Mouse (Mus musculus) megakaryocyte-erythroid progenitor cell, adult 5-6 weeks (primary cell): ENCODE data around the gene Glg1. TPM values are rescaled to one million over a fixed set of nuclear protein-coding genes. Genes with fewer than 3 reads are reported as not detected.
A peak's percentile ranks its signal among the peaks of the same experiment; 100 is the strongest.

Experiments used
- ATAC-seq: replicated peaks from 2 replicates; pipeline ENCODE4 v1.8.0; 2016; ENCODE audit warnings: mild to moderate bottlenecking, inconsistent platforms; ENCODE audit not compliant: severe bottlenecking, poor library complexity, low FRiP score, low TSS enrichment
- total RNA-seq, 2 experiments: library from RNA; stranded (forward) in 1 of 2; stranded (reverse) in 1 of 2; fragments of 200-1000, 215-1000 nt in 1 of 2; fragments of >200 nt in 1 of 2; fragmentation: Nextera tagmentation in 1 of 2; gene quantifications; 2 replicates each; pipeline ENCODE4 v1.2.3; 2014 to 2017

Glg1 gene
- total RNA-seq, 2 experiments from 2014 or later = 24.8 to 43.2 TPM

DNA sequence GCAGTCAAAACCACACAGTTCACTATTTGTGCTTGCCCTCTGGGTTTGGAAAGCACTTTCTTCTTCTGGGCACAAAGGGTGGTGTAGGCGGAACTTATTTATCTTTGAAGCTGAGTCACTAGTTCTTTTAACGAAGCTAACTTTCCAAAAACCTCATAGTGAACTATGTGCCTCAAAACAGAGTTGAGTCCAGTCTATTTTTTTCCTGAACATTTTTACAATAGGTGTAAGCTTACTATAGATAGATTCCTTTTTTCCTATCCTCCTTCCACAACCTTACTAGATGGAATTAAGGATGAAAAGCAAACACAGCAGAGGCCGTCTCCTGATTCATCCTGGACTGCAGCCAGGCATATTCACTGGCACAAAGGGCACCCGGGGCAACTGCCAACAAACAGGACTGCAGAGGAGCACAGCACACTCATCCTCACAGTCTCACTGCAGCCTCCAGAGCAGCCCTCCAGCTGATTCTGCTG is 73.5 kb downstream of the Glg1 start:
- no peak for ATAC-seq

DNA sequence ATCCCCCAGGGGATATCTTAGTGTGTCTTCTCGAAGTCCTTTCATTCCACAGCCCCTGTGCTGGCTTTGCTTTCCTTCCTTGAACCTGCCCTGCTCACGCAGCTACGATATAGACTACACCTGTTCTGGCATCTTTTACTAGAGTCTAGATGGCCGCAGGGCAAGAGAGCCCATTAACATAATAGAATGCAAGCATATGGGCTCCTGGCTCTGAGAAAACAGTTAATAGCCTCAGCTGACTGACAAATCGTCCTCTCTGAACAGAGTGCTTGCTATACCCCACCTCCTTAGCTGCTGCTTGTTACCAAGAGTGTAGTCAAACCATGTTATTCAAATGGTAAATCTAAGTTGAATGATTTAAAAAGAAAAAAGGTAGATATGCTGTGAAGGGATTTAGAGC is 87.4 kb downstream of the Glg1 start:
- ATAC-seq = no peak

DNA sequence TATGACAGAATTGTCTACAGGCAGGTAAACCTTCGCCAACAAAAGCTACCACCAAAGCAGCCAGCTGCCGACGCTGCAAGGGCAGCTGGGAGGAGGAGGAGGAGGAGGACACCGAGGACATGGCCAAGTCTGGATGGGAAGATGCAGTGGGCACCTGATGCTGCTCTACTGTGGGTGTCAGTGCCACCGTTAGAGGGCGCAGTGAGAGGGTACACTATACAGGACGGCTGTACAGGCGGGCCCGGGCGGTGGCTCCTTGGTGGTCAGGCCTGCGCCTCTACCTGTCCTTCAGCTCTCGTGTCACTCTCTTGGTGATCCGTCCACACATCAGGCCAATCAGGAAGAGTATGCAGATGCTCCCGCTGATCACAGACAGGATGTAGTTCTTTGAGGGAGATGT is 101.4 kb downstream of the Glg1 start:
- ATAC-seq = peak; percentile 81

DNA sequence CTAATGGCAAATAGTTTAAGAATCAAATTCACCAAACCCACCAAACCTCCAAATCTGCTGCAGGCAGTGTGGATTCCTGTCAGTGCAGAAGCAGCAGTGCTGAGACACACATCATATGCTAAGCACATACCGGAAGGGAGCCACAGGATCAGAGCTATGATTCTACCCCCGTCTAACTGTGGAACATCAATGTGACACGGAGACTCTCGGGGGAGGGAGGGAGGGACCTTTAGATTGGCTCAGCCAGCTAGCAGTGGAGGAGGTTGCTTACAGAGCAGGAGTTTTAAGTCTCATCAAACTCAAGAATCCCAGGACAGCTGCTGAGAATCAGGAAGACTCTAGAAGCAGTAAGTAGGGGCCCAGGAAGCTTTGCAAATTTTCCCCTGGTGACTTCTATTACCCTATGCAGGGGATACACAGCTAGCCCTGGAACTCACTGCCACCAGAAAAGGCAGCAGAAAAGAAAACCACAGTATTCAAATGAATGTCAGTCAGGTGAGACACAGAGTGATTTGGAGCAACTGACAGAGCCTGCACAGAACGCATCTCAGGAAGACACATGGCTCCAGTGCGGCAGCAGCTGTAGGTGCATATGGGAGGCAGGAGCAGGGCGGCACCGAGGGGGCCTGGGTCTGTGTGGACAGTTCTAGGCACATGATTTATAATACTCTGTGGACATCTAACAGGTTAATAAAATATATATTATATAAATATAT is 103.1 kb downstream of the Glg1 start:
- ATAC-seq = no peak

DNA sequence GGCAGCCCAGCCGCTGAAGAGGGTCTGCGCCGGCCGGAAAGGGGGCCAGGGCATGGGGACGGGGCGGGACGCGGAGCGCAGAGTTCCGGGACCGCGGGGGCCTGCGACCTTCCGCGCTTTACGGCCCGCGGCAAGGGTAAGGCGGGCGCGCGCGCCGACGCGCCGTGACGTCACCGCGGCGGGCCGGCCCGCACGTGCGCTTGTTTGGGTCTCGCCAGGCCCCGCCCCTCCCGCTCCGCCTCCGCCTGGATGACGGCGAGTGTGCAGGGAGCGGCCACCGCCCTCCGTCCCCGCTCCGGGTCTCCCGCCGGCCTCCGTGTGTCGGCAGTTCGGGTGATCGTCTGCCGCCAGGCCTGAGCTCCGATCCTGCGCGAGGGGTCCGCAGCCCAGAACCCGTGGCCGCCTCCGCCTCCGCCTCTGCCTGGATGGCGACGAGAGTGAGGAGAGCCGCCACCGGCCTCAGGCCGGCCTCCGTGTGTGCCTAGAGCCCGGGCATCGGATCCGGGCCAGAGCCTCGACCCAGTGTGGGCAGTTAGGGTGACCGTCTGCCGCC is 113.5 kb downstream of the Glg1 start:
- ATAC-seq = peak; percentile 89

DNA sequence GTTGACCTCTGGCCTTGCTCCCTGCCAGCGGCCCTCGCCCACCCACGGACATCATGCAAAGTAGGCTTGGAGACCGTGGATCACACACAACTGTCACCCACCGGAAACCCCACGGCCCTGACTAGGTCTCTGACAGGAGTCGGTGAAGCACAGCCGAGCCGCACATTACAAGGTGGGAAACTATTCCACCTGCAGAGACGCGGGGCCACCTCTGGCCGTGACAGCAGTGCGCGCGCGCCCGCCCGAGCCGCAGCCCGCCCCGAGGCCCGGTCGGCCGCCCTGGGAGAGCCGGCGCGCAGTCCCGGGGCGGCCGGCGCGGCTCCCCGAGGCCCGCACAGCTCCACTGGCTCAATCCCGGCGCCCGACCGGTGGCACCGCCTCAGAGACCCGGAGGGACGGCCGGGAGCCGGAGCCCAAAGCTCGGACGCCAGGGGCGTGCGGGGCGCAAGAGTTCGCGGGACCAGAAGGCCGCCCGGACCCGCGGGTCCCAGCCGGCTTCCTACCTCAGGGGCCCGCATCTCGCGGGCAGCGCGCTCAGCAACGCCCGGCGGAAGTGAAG is 114.0 kb downstream of the Glg1 start:
- peak; percentile 20 for ATAC-seq

DNA sequence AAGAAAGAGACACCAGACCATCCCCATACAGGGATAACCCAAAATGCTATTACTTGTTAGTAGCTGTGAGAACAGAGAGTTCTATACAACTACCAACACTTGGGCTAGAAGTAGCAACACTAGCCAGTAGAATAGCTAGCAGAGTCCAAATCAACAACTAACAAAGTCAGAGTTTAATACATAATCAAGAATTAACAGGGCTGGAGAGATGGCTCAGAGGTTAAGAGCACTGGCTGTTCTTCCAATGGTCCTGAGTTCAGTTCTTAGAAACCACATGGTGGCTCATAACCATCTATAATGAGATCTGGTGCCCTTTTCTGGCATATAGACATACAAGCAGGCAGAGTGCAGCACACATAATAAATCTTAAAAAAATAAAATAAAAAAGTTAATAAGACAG is 116.5 kb downstream of the Glg1 start:
- ATAC-seq = no peak

DNA sequence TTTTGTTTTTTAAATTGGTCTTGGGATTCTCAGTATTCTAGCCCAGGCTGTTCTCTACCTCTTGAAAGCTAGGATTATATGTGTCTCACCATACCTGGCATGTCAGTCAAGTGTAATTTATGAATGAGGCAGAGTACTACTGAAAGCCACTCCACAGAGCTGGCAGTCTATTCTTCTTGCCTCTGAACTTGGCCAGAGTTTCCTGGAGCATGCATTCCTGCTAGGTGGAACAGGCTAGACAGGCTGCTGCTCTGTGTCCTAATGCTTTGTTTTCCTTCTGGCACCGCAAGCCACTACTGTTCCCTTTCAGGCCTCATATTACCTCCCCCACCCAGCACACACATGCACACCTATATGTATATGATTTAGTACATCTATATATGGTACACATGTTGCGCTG is 128.3 kb downstream of the Glg1 start:
- ATAC-seq = no peak

DNA sequence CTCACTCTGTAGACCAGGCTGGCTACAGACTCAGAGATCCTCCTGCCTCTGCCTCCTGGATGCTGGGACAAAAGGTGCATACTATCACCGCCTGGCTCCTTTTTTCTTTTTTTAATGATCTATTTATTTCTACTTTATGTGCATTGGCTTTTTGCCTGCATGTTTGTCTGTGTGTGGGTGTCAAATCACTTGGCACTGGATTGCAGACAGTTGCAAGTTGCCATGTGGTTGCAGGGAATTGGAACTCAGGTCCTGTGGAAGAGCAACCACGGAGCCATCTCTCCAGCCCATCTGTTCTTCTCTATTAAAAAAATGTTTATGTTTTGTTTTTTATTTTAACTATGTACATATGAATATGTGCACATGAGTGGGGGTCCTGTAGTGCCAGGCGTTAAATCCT is 139.5 kb downstream of the Glg1 start:
- ATAC-seq = no peak

DNA sequence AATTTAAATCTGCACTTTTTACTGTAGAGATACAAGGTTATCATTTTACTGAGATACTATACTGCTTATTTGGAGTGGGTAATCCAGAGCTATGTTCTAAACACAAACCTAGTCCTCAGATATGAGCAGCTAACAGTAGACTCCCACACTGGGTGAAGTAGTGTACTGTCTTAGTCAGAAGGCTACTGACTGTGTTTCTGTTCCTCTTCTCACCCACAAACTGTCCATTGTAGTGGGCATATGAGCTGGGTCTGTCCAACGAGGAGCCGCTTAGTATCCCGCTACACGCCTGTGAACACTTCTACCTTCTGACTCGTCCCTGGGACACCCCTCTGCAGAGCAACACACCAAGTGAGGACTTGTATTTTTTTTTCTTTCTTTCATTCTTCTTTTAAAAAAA is 144.1 kb downstream of the Glg1 start:
- ATAC-seq = no peak

Other genes starting within 250 kb of the Glg1 start
- gene Ddx19b, start 227.5 kb downstream of the Glg1 start, total RNA-seq (2014; fragmentation: Nextera tagmentation) = 7.0 and 8.3 TPM in 2 replicates
- gene Ddx19b, start 227.5 kb downstream of the Glg1 start, total RNA-seq (2017) = 10.9 and 15.5 TPM in 2 replicates
- 49.3 and 51.4 TPM in 2 replicates for gene Aars, start 226.1 kb downstream of the Glg1 start, total RNA-seq (2014; fragmentation: Nextera tagmentation)
- gene Aars, start 226.1 kb downstream of the Glg1 start, total RNA-seq (2017) = 55.4 and 73.2 TPM in 2 replicates
- 7.6 and 11.2 TPM in 2 replicates for gene Exosc6, start 202.9 kb downstream of the Glg1 start, total RNA-seq (2014; fragmentation: Nextera tagmentation)
- 24.2 and 30.5 TPM in 2 replicates for gene Exosc6, start 202.9 kb downstream of the Glg1 start, total RNA-seq (2017)
- not detected in 2 replicates for gene Clec18a, start 166.8 kb downstream of the Glg1 start, total RNA-seq (2014; fragmentation: Nextera tagmentation)
- not detected in 2 replicates for gene Clec18a, start 166.8 kb downstream of the Glg1 start, total RNA-seq (2017)
- 11.4 and 12.2 TPM in 2 replicates for gene Pdpr, start 164.6 kb downstream of the Glg1 start, total RNA-seq (2014; fragmentation: Nextera tagmentation)
- 13.9 and 18.6 TPM in 2 replicates for gene Pdpr, start 164.6 kb downstream of the Glg1 start, total RNA-seq (2017)
- gene Rfwd3, start 41.0 kb upstream of the Glg1 start, total RNA-seq (2014; fragmentation: Nextera tagmentation) = 74.5 and 75.6 TPM in 2 replicates
- gene Rfwd3, start 41.0 kb upstream of the Glg1 start, total RNA-seq (2017) = 51.3 and 63.6 TPM in 2 replicates
- gene Mlkl, start 79.0 kb upstream of the Glg1 start, total RNA-seq (2014; fragmentation: Nextera tagmentation) = 6.6 and 20.9 TPM in 2 replicates
- gene Mlkl, start 79.0 kb upstream of the Glg1 start, total RNA-seq (2017) = 13.6 and 31.6 TPM in 2 replicates
- not detected in 2 replicates for gene Fa2h, start 134.6 kb upstream of the Glg1 start, total RNA-seq (2014; fragmentation: Nextera tagmentation)
- not detected in 2 replicates for gene Fa2h, start 134.6 kb upstream of the Glg1 start, total RNA-seq (2017)